Mouse (Mus musculus) stomach, postnatal 0 days (tissue): ENCODE measurements around the gene Aldh1l1.

Source experiments
- CTCF ChIP-seq: IDR thresholded peaks from 2 replicates; pipeline ENCODE4 v1.5.1; 2016; ENCODE audit warnings: antibody characterized with exemption, low read depth, mild to moderate bottlenecking, moderate library complexity
- EP300 ChIP-seq: optimal IDR thresholded peaks from 2 replicates; pipeline ENCODE3; 2016; ENCODE audit warnings: antibody characterized with exemption

GRCm38 (mm10) chr6:90484249-90484648 is 2.0 kb upstream of the Aldh1l1 start:
- TF ChIP-seq CTCF: no peak
- no peak for TF ChIP-seq EP300
